Mouse (Mus musculus) heart, embryonic 16.5 days (tissue): ENCODE measurements around the gene 1700017B05Rik. TPM values are rescaled to one million over a fixed set of nuclear protein-coding genes. Genes with fewer than 3 reads are reported as not detected.

ENCODE experiments used
- ATAC-seq: fragments of 200-750 bp; cut with Nextera tagmentation; replicated peaks from 2 replicates; pipeline ENCODE4 v1.8.0; 2017; ENCODE audit warnings: moderate number of reproducible peaks; ENCODE audit not compliant: insufficient read depth, low FRiP score; ENCODE audit errors: extremely low read depth
- H3K27ac ChIP-seq: fragments of 300-500 bp; sonication (generic); 2 replicates; pipeline ENCODE4 v1.5.1; 2014; ENCODE audit warnings: mild to moderate bottlenecking, low read length, control low read depth, moderate library complexity
- H3K27me3 ChIP-seq: fragments of 300-500 bp; sonication (generic); 2 replicates; pipeline ENCODE4 v1.6.1; 2014; ENCODE audit warnings: low read length, mixed read lengths; ENCODE audit not compliant: control insufficient read depth, insufficient read depth
- H3K36me3 ChIP-seq: fragments of 300-500 bp; sonication (generic); 2 replicates; pipeline ENCODE4 v1.6.1; 2014; ENCODE audit not compliant: control insufficient read depth, insufficient read depth
- H3K4me1 ChIP-seq: fragments of 300-500 bp; sonication (generic); 2 replicates; pipeline ENCODE4 v1.6.1; 2014; ENCODE audit warnings: low read length, mixed read lengths; ENCODE audit not compliant: control insufficient read depth, insufficient read depth
- H3K4me2 ChIP-seq: fragments of 300-500 bp; sonication (generic); 2 replicates; pipeline ENCODE4 v1.6.1; 2014; ENCODE audit warnings: low read depth, mild to moderate bottlenecking, control low read depth, low read length
- H3K4me3 ChIP-seq: fragments of 300-500 bp; sonication (generic); 2 replicates; pipeline ENCODE4 v1.5.1; 2014; ENCODE audit warnings: mild to moderate bottlenecking, control low read depth, low read length
- H3K9ac ChIP-seq: fragments of 300-500 bp; sonication (generic); 2 replicates; pipeline ENCODE4 v1.6.1; 2014; ENCODE audit warnings: low read length, control low read depth
- H3K9me3 ChIP-seq: fragments of 300-500 bp; sonication (generic); replicated peaks from 2 replicates; pipeline ENCODE4 v1.6.1; 2016; ENCODE audit warnings: low read length; ENCODE audit not compliant: control insufficient read depth
- WGBS: fragments of 180-500 bp; shearing (Covaris S2); extraction: QIAGEN DNeasy Blood & Tissue Kit; methylation state at CpG from one replicate; pipeline ENCODE4 v1.1.7; 2014; 5-methylcytosine and 5-hydroxymethylcytosine counted together
- polyA plus RNA-seq: library from polyadenylated mRNA; unstranded; fragments of >200 nt; fragmentation: Nextera tagmentation; extraction: Ambion mirVana; gene quantifications from 2 replicates; pipeline ENCODE4 v1.2.1, GENCODE M21; 2015

1700017B05Rik gene
- polyA plus RNA-seq, 1 experiment from 2014 or later: 14.2 TPM

- no peak for ATAC-seq
- H3K9me3 ChIP-seq: no peaks in the 10 kb centered on the region
- WGBS: 93% methylated on average over 20 of the region's 20 CpGs
- no peak overlapping the region for H3K27ac ChIP-seq
- no peaks in the 10 kb centered on the region for H3K27me3 ChIP-seq
- peaks cover 17% of the 10 kb centered on the region for H3K4me1 ChIP-seq
- H3K4me2 ChIP-seq: no peak overlapping the region
- peaks cover 33% of the 10 kb centered on the region for H3K36me3 ChIP-seq
- H3K4me3 ChIP-seq: no peak overlapping the region
- no peak overlapping the region for H3K9ac ChIP-seq
Observed at GRCm38 (mm10) chr9:57256309-57256708, 6.1 kb downstream of the 1700017B05Rik start.

- WGBS: 87% methylated on average over 9 of the region's 9 CpGs
- Histone ChIP-seq H3K4me1 (peaks cover 5% of the 10 kb centered on the region), H3K4me2 (no peak overlapping the region), H3K9ac (no peak overlapping the region), H3K27me3 (no peaks in the 10 kb centered on the region), H3K27ac (no peak overlapping the region), H3K36me3 (peaks cover 37% of the 10 kb centered on the region), H3K9me3 (no peaks in the 10 kb centered on the region), H3K4me3 (no peak overlapping the region)
- no peak for ATAC-seq
Observed at GRCm38 (mm10) chr9:57254823-57255495, 7.5 kb downstream of the 1700017B05Rik start.

- Histone ChIP-seq H3K27ac (no peak overlapping the region), H3K4me1 (peaks cover 5% of the 10 kb centered on the region; the same call in 1 of the 2 replicates), H3K4me2 (no peak overlapping the region), H3K4me3 (no peak overlapping the region), H3K36me3 (peaks cover 37% of the 10 kb centered on the region), H3K9ac (no peak overlapping the region), H3K9me3 (no peaks in the 10 kb centered on the region), H3K27me3 (no peaks in the 10 kb centered on the region)
- no peak for ATAC-seq
- WGBS: 66% methylated on average over 7 of the region's 7 CpGs
Observed at GRCm38 (mm10) chr9:57254061-57254460, 8.4 kb downstream of the 1700017B05Rik start.

- WGBS: 80% methylated on average over 2 of the region's 2 CpGs
- Histone ChIP-seq H3K27ac (no peak overlapping the region), H3K9ac (no peak overlapping the region), H3K9me3 (no peaks in the 10 kb centered on the region), H3K4me1 (peaks cover 8% of the 10 kb centered on the region; the same call in 1 of the 2 replicates), H3K4me3 (no peak overlapping the region), H3K36me3 (peaks cover 28% of the 10 kb centered on the region), H3K4me2 (no peak overlapping the region), H3K27me3 (no peaks in the 10 kb centered on the region)
- ATAC-seq: no peak
Observed at GRCm38 (mm10) chr9:57251139-57251538, 11.3 kb downstream of the 1700017B05Rik start.

GRCm38 (mm10) chr9:57250026-57250425 lies 12.4 kb downstream of the 1700017B05Rik start:
- Histone ChIP-seq H3K36me3 (peaks cover 28% of the 10 kb centered on the region), H3K4me1 (peaks cover 6% of the 10 kb centered on the region; the same call in 1 of the 2 replicates), H3K27ac (no peak overlapping the region), H3K4me3 (no peak overlapping the region), H3K9me3 (no peaks in the 10 kb centered on the region), H3K4me2 (no peak overlapping the region), H3K9ac (no peak overlapping the region), H3K27me3 (no peaks in the 10 kb centered on the region)
- 80% methylated on average over 4 of the region's 4 CpGs for WGBS
- no peak for ATAC-seq

- no peak for ATAC-seq
- Histone ChIP-seq H3K4me1 (peaks cover 3% of the 10 kb centered on the region; the same call in 1 of the 2 replicates), H3K4me2 (no peak overlapping the region), H3K27me3 (no peaks in the 10 kb centered on the region), H3K9me3 (no peaks in the 10 kb centered on the region), H3K36me3 (peaks cover 22% of the 10 kb centered on the region), H3K27ac (no peak overlapping the region), H3K4me3 (no peak overlapping the region), H3K9ac (no peak overlapping the region)
- 50% methylated on average over 7 of the region's 7 CpGs for WGBS
Observed at GRCm38 (mm10) chr9:57248030-57248942, 14.1 kb downstream of the 1700017B05Rik start.

- ATAC-seq: no peak
- Histone ChIP-seq H3K4me3 (no peak overlapping the region), H3K4me1 (peaks cover 3% of the 10 kb centered on the region; the same call in 1 of the 2 replicates), H3K27ac (no peak overlapping the region), H3K9me3 (no peaks in the 10 kb centered on the region), H3K9ac (no peak overlapping the region), H3K4me2 (no peak overlapping the region), H3K27me3 (no peaks in the 10 kb centered on the region), H3K36me3 (peaks cover 12% of the 10 kb centered on the region; the same call in 1 of the 2 replicates)
- WGBS: 35% methylated on average over 8 of the region's 8 CpGs
Observed at GRCm38 (mm10) chr9:57247201-57247671, 15.2 kb downstream of the 1700017B05Rik start.

- no peak overlapping the region for H3K4me2 ChIP-seq
- no peak for ATAC-seq
- WGBS: 87% methylated on average over 5 of the region's 5 CpGs
- H3K9ac ChIP-seq: no peak overlapping the region
- peaks cover 3% of the 10 kb centered on the region; the same call in 1 of the 2 replicates for H3K4me1 ChIP-seq
- H3K9me3 ChIP-seq: no peaks in the 10 kb centered on the region
- H3K27me3 ChIP-seq: no peaks in the 10 kb centered on the region
- no peak overlapping the region for H3K27ac ChIP-seq
- H3K4me3 ChIP-seq: no peak overlapping the region
- H3K36me3 ChIP-seq: 0 out of 2 replicates have a peak, but pooled peaks cover 5% of the 10 kb centered on the region
Observed at GRCm38 (mm10) chr9:57246482-57246881, 15.9 kb downstream of the 1700017B05Rik start.
